In genomic region chr7:65456031-65456430, GRCm38 (mm10) we compare ENCODE assay signal across 18 mouse cellular contexts.
DNase-seq lines count a peak whose midpoint lies in the region; ATAC-seq and TF ChIP-seq lines count a peak whose summit lies in the region.
"Had no signal": no experiment of that assay in that cellular context is flagged by ENCODE, and none has a peak within 500 bp of the region (broad histone marks: within the 10 kb centered on the region; RNA-seq: fewer than 3 reads in every experiment).

No protein-coding gene starts in this region.

- H3K4me1 ChIP-seq in embryonic facial prominence, embryonic 14.5 days (ENCODE audit: control insufficient read depth, insufficient read depth, low read length): 0 out of 2 replicates have a peak, but pooled peaks cover 4% of the 10 kb centered on the region
- H3K4me1 ChIP-seq in embryonic facial prominence, embryonic 10.5 days: peaks cover 6% of the 10 kb centered on the region; the same call in 1 of the 2 replicates
- H3K4me1 ChIP-seq in hindbrain, postnatal 0 days (ENCODE audit: insufficient read depth, low read length): no peaks in the 10 kb centered on the region; the same call in 1 of the 2 replicates
- H3K4me1 ChIP-seq in hindbrain, embryonic 13.5 days (replicated peaks): peaks cover 6% of the 10 kb centered on the region
- H3K4me1 ChIP-seq in lung, embryonic 16.5 days (replicated peaks; ENCODE audit: control insufficient read depth, insufficient read depth, low read length): peaks cover 25% of the 10 kb centered on the region
- H3K4me1 ChIP-seq in neural tube, embryonic 15.5 days: peaks cover 4% of the 10 kb centered on the region
- H3K4me1 ChIP-seq: embryonic facial prominence, embryonic 15.5 days; hindbrain, embryonic 15.5 days had no signal

- TF ChIP-seq CTCF in hindbrain, postnatal 0 days (IDR thresholded peaks at IDR 0.05; ENCODE audit: low read depth): no peak

- no peaks in the 10 kb centered on the region for H3K36me3 ChIP-seq in embryonic facial prominence, embryonic 14.5 days (ENCODE audit: control insufficient read depth, insufficient read depth, low read length)
- H3K36me3 ChIP-seq in embryonic facial prominence, embryonic 10.5 days (replicated peaks): no peaks in the 10 kb centered on the region
- no peaks in the 10 kb centered on the region for H3K36me3 ChIP-seq in hindbrain, postnatal 0 days (ENCODE audit: insufficient read depth, low read length)
- no peaks in the 10 kb centered on the region for H3K36me3 ChIP-seq in hindbrain, embryonic 13.5 days
- H3K36me3 ChIP-seq in lung, embryonic 16.5 days (ENCODE audit: control insufficient read depth, insufficient read depth, low read length): no peaks in the 10 kb centered on the region
- no peaks in the 10 kb centered on the region for H3K36me3 ChIP-seq in neural tube, embryonic 15.5 days
- H3K36me3 ChIP-seq: embryonic facial prominence, embryonic 15.5 days; forebrain, embryonic 12.5 days; heart, embryonic 13.5 days; midbrain, embryonic 13.5 days had no signal

- H3K9me3 ChIP-seq in embryonic facial prominence, embryonic 14.5 days (ENCODE audit: control insufficient read depth, low read length): no peaks in the 10 kb centered on the region
- no peaks in the 10 kb centered on the region for H3K9me3 ChIP-seq in embryonic facial prominence, embryonic 10.5 days
- no peaks in the 10 kb centered on the region for H3K9me3 ChIP-seq in hindbrain, postnatal 0 days (ENCODE audit: low read length)
- H3K9me3 ChIP-seq in hindbrain, embryonic 13.5 days: no peaks in the 10 kb centered on the region
- no peaks in the 10 kb centered on the region for H3K9me3 ChIP-seq in lung, embryonic 16.5 days (ENCODE audit: control insufficient read depth, low read length)
- H3K9me3 ChIP-seq in neural tube, embryonic 15.5 days (replicated peaks): no peaks in the 10 kb centered on the region
- H3K9me3 ChIP-seq: embryonic facial prominence, embryonic 15.5 days; forebrain, embryonic 12.5 days; heart, embryonic 13.5 days; hindbrain, embryonic 15.5 days; midbrain, embryonic 13.5 days had no signal

- peak; percentile 57 for DNase-seq in embryonic facial prominence, embryonic 14.5 days (ENCODE audit: low spot score)
- DNase-seq in embryonic facial prominence, embryonic 10.5 days (ENCODE audit: low spot score): no peak
- peak; percentile 17 for DNase-seq in hindbrain, postnatal 0 days (ENCODE audit: low spot score)
- DNase-seq in 3T3-L1 (ENCODE audit: low read depth, low spot score): peak; percentile 36
- DNase-seq: cerebellum, adult 11 months; right cerebral cortex, adult 18-20 months; thymus, postnatal 4 days had no signal

- 42% methylated on average over 2 of the region's 2 CpGs for WGBS in embryonic facial prominence, embryonic 14.5 days
- 68% methylated on average over 2 of the region's 2 CpGs for WGBS in embryonic facial prominence, embryonic 10.5 days
- 59% methylated on average over 2 of the region's 2 CpGs for WGBS in hindbrain, postnatal 0 days
- WGBS in hindbrain, embryonic 13.5 days: 77% methylated on average over 2 of the region's 2 CpGs
- 10% methylated on average over 2 of the region's 2 CpGs for WGBS in lung, embryonic 16.5 days
- 72% methylated on average over 2 of the region's 2 CpGs for WGBS in neural tube, embryonic 15.5 days

- no peak overlapping the region for H3K4me2 ChIP-seq in embryonic facial prominence, embryonic 14.5 days (ENCODE audit: low read depth, low read length)
- no peak overlapping the region for H3K4me2 ChIP-seq in hindbrain, postnatal 0 days (ENCODE audit: low read depth, low read length)
- no peak overlapping the region for H3K4me2 ChIP-seq in hindbrain, embryonic 13.5 days
- no peak overlapping the region for H3K4me2 ChIP-seq in lung, embryonic 16.5 days (ENCODE audit: low read depth, low read length)
- H3K4me2 ChIP-seq in neural tube, embryonic 15.5 days: no peak overlapping the region
- H3K4me2 ChIP-seq: embryonic facial prominence, embryonic 15.5 days; forebrain, embryonic 12.5 days; heart, embryonic 13.5 days; hindbrain, embryonic 15.5 days; midbrain, embryonic 13.5 days had no signal

- ATAC-seq in embryonic facial prominence, embryonic 14.5 days (ENCODE audit: low read depth): no peak
- ATAC-seq in hindbrain, postnatal 0 days: no peak
- ATAC-seq in hindbrain, embryonic 13.5 days (ENCODE audit: low FRiP score): no peak
- peak; percentile 73; the same call in 1 of the 2 replicates for ATAC-seq in lung, embryonic 16.5 days (ENCODE audit: low read depth)
- ATAC-seq in monocyte, adult 5-6 weeks (replicated peaks; ENCODE audit: insufficient number of reproducible peaks, low FRiP score, low TSS enrichment, poor library complexity, severe bottlenecking): no peak
- no peak for ATAC-seq in neural tube, embryonic 15.5 days (ENCODE audit: low FRiP score)
- ATAC-seq: activated CD4-positive, CD25-positive, alpha-beta regulatory T cell, adult 4 months; midbrain, embryonic 13.5 days had no signal

- H3K27me3 ChIP-seq in embryonic facial prominence, embryonic 14.5 days (replicated peaks; ENCODE audit: control insufficient read depth, insufficient read depth, low read length): no peaks in the 10 kb centered on the region
- no peaks in the 10 kb centered on the region for H3K27me3 ChIP-seq in embryonic facial prominence, embryonic 10.5 days (replicated peaks; ENCODE audit: low read depth, poor library complexity, severe bottlenecking)
- no peaks in the 10 kb centered on the region for H3K27me3 ChIP-seq in hindbrain, postnatal 0 days (ENCODE audit: insufficient read depth, low read length)
- H3K27me3 ChIP-seq in hindbrain, embryonic 13.5 days: no peaks in the 10 kb centered on the region
- no peaks in the 10 kb centered on the region for H3K27me3 ChIP-seq in lung, embryonic 16.5 days (ENCODE audit: control insufficient read depth, insufficient read depth, low read depth, low read length)
- H3K27me3 ChIP-seq in neural tube, embryonic 15.5 days (replicated peaks): no peaks in the 10 kb centered on the region
- H3K27me3 ChIP-seq: embryonic facial prominence, embryonic 15.5 days; forebrain, embryonic 12.5 days; heart, embryonic 13.5 days; hindbrain, embryonic 15.5 days; midbrain, embryonic 13.5 days had no signal

- H3K4me3 ChIP-seq in embryonic facial prominence, embryonic 14.5 days (ENCODE audit: low read depth, low read length): no peak overlapping the region
- H3K4me3 ChIP-seq in embryonic facial prominence, embryonic 10.5 days: no peak overlapping the region
- no peak overlapping the region for H3K4me3 ChIP-seq in hindbrain, postnatal 0 days (ENCODE audit: low read length)
- H3K4me3 ChIP-seq in hindbrain, embryonic 13.5 days: no peak overlapping the region
- no peak overlapping the region for H3K4me3 ChIP-seq in lung, embryonic 16.5 days (ENCODE audit: low read length)
- H3K4me3 ChIP-seq in neural tube, embryonic 15.5 days (replicated peaks): no peak overlapping the region
- H3K4me3 ChIP-seq: embryonic facial prominence, embryonic 15.5 days; forebrain, embryonic 12.5 days; heart, embryonic 13.5 days; hindbrain, embryonic 15.5 days; midbrain, embryonic 13.5 days had no signal

- H3K9ac ChIP-seq in embryonic facial prominence, embryonic 14.5 days (ENCODE audit: low read depth, low read length): no peak overlapping the region
- H3K9ac ChIP-seq in hindbrain, postnatal 0 days (replicated peaks; ENCODE audit: low read length): no peak overlapping the region
- H3K9ac ChIP-seq in hindbrain, embryonic 13.5 days: no peak overlapping the region
- H3K9ac ChIP-seq in lung, embryonic 16.5 days (ENCODE audit: low read length): no peak overlapping the region
- H3K9ac ChIP-seq in neural tube, embryonic 15.5 days (replicated peaks): no peak overlapping the region
- H3K9ac ChIP-seq: embryonic facial prominence, embryonic 15.5 days; forebrain, embryonic 12.5 days; heart, embryonic 13.5 days; hindbrain, embryonic 15.5 days; midbrain, embryonic 13.5 days had no signal

- no peak overlapping the region for H3K27ac ChIP-seq in embryonic facial prominence, embryonic 14.5 days (replicated peaks; ENCODE audit: low read depth, low read length)
- no peak overlapping the region for H3K27ac ChIP-seq in embryonic facial prominence, embryonic 10.5 days (replicated peaks)
- no peak overlapping the region for H3K27ac ChIP-seq in hindbrain, postnatal 0 days
- no peak overlapping the region for H3K27ac ChIP-seq in hindbrain, embryonic 13.5 days
- peak overlapping the region; percentile 75 for H3K27ac ChIP-seq in lung, embryonic 16.5 days (ENCODE audit: low read length)
- no peak overlapping the region for H3K27ac ChIP-seq in neural tube, embryonic 15.5 days (replicated peaks)
- H3K27ac ChIP-seq: embryonic facial prominence, embryonic 15.5 days; forebrain, embryonic 12.5 days; heart, embryonic 13.5 days; hindbrain, embryonic 15.5 days; macrophage; midbrain, embryonic 13.5 days had no signal
